Mouse (Mus musculus): Measurements from ENCODE around the gene Rpl27. TPM values are rescaled to one million over a fixed set of nuclear protein-coding genes. Genes with fewer than 3 reads are reported as not detected.
A peak's percentile ranks its signal among the peaks of the same experiment; 100 is the strongest.
"Not testable (repeated sequence)": the region's sequence is repeated elsewhere in the genome, so short reads cannot be mapped to it uniquely, and the experiment has no call there.

The Rpl27 gene
- polyA plus RNA-seq, 1 experiment from 2014 or later, result 195 TPM

DNA sequence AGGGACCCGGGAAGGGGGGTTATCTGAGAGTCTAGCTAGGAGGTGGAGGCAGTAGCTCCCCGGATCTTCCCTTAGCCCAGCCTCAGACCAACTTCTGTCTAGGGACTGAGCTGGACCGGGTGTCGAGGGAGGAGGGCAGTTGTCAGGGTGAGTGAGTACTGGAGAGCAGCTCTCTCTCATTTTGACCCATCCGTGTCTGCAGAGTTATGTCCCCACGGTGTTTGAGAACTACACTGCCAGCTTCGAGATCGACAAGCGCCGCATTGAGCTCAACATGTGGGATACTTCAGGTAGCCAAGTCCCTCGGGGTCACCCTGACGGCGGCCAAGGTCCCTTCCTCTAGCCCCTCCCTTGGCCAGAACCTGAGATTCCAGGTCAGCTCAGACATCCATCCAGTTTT, 26.6 kb downstream of the Rpl27 start:
- Histone ChIP-seq H3K27me3 (peaks cover 93% of the 10 kb centered on the region), H3K4me1 (replicated peaks) (peaks cover 53% of the 10 kb centered on the region), H3K27ac (replicated peaks) (no peak overlapping the region), H3K9ac (0 out of 2 replicates have a peak overlapping the region, but pooled peaks have one; percentile 54), H3K36me3 (replicated peaks) (no peaks in the 10 kb centered on the region), H3K4me2 (peak overlapping the region; percentile 94), H3K9me3 (replicated peaks) (no peaks in the 10 kb centered on the region), H3K4me3 (replicated peaks) (peak overlapping the region; percentile 65)
- ATAC-seq (ENCODE audit: insufficient read depth), result no peak
- WGBS (ENCODE audit: insufficient replicate concordance), result 10% methylated on average over 13 of the region's 13 CpGs

DNA sequence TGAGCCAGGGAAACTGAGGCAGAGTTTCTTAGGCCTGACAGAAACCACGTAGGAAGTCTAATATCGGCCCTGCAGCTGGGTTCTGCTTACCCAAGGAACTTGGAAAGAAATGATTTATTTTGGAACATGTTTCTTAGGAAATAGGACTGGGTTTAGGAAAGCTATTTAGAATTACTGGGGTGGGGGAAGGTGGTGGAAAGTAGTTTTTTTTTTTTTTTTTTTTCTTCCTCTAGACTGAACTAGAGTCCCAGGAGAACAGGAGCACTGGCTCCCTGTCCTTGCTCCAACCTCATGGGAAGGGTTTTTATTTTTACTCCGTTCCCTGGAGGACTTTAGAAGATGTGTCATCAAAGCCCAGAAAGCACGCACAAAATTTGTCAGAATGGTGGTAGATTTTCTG, 27.1 kb downstream of the Rpl27 start:
- ATAC-seq (ENCODE audit: insufficient read depth), result no peak
- H3K9ac ChIP-seq, result no peak overlapping the region
- 61% methylated on average over 4 of the region's 4 CpGs for whole genome bisulfite sequencing (ENCODE audit: insufficient replicate concordance)
- H3K27ac ChIP-seq (replicated peaks), result no peak overlapping the region
- peaks cover 49% of the 10 kb centered on the region for H3K4me1 ChIP-seq (replicated peaks)
- H3K9me3 ChIP-seq (replicated peaks), result no peaks in the 10 kb centered on the region
- H3K27me3 ChIP-seq, result peaks cover 91% of the 10 kb centered on the region
- H3K4me3 ChIP-seq (replicated peaks), result no peak overlapping the region
- no peaks in the 10 kb centered on the region for H3K36me3 ChIP-seq (replicated peaks)
- H3K4me2 ChIP-seq, result peak overlapping the region; percentile 94; the same call in 1 of the 2 replicates

DNA sequence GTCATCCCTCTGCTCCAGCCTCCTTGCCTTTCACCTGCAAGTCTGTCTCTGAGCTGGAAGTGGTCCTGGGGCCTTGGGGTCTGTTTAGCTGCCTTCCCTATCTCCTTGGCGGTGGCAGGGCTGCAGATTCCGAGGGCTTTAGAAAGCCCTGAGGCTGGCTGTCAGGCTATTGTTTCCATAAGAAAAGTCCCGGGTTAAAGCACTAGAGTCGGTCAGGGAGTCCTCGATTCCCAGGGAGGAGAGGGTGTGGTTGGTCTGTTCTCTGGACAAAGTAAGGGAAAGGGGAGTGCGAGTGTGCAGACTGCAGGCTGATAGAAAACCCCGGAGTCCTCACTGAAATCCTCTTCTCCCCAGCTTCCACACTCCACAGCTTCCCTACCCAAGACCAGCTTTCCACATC, 28.1 kb downstream of the Rpl27 start:
- ATAC-seq (ENCODE audit: insufficient read depth), result no peak
- H3K4me3 ChIP-seq (replicated peaks), result no peak overlapping the region
- no peaks in the 10 kb centered on the region for H3K9me3 ChIP-seq (replicated peaks)
- H3K4me1 ChIP-seq (replicated peaks), result peaks cover 38% of the 10 kb centered on the region
- no peak overlapping the region for H3K4me2 ChIP-seq
- H3K27me3 ChIP-seq, result peaks cover 85% of the 10 kb centered on the region
- no peak overlapping the region for H3K9ac ChIP-seq
- WGBS (ENCODE audit: insufficient replicate concordance), result 61% methylated on average over 7 of the region's 7 CpGs
- H3K36me3 ChIP-seq (replicated peaks), result no peaks in the 10 kb centered on the region
- H3K27ac ChIP-seq (replicated peaks), result no peak overlapping the region

DNA sequence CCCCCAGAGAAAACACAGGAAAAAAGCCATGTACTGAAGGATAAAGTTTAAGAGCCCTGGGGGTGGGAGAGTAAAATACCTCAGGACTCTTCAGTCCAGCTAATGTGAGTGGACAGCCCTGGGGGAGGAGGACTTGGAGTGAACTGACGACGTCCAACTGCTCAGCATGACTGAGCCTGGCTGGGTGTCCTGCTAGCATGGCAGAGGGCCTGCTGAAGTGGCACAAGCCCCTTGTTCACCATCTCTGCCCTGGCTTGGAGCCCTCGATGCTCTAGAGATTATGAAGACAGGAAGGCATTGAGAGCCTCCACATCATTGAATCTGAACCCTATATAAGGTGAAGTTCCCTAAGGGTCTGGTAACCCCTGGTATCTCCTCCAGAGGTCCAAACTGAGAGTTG, 29.8 kb downstream of the Rpl27 start:
- WGBS (ENCODE audit: insufficient replicate concordance), result 62% methylated on average over 3 of the region's 3 CpGs

DNA sequence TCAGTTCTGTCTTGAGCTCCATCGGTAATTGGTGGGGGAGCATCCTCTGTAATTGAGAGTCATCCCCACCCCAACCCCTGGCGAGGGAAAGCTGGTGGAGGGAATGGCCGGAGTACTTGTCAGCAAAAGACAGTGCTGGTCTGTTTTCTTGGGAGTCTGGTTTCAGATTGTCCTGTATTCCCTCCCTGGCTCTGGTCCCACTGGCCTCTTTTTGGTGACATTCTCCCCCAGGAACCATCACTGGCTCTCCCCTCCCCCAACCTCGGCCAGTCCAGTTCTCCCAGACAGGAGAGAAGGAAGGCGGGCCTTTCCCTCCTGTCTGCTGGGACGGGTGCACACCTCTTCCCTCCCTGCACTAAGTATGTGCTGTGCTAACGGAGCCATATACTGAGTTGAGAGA, 30.2 kb downstream of the Rpl27 start:
- no peak overlapping the region for H3K4me2 ChIP-seq
- ATAC-seq (ENCODE audit: insufficient read depth), result no peak
- no peaks in the 10 kb centered on the region for H3K36me3 ChIP-seq (replicated peaks)
- no peak overlapping the region for H3K27ac ChIP-seq (replicated peaks)
- 51% methylated on average over 7 of the region's 7 CpGs for WGBS (ENCODE audit: insufficient replicate concordance)
- H3K4me1 ChIP-seq (replicated peaks), result peaks cover 18% of the 10 kb centered on the region
- peaks cover 63% of the 10 kb centered on the region for H3K27me3 ChIP-seq
- no peak overlapping the region for H3K9ac ChIP-seq
- no peaks in the 10 kb centered on the region for H3K9me3 ChIP-seq (replicated peaks)
- H3K4me3 ChIP-seq (replicated peaks), result no peak overlapping the region

More for the DNA sequence above, 29.8 kb downstream of the Rpl27 start:
- no peaks in the 10 kb centered on the region for H3K36me3 ChIP-seq (replicated peaks)
- no peak overlapping the region for H3K9ac ChIP-seq
- no peak overlapping the region for H3K4me3 ChIP-seq (replicated peaks)
- no peak for ATAC-seq (ENCODE audit: insufficient read depth)
- H3K4me1 ChIP-seq (replicated peaks), result peaks cover 22% of the 10 kb centered on the region
- H3K27ac ChIP-seq (replicated peaks), result no peak overlapping the region
- H3K27me3 ChIP-seq, result peaks cover 67% of the 10 kb centered on the region
- no peak overlapping the region for H3K4me2 ChIP-seq
- no peaks in the 10 kb centered on the region for H3K9me3 ChIP-seq (replicated peaks)

DNA sequence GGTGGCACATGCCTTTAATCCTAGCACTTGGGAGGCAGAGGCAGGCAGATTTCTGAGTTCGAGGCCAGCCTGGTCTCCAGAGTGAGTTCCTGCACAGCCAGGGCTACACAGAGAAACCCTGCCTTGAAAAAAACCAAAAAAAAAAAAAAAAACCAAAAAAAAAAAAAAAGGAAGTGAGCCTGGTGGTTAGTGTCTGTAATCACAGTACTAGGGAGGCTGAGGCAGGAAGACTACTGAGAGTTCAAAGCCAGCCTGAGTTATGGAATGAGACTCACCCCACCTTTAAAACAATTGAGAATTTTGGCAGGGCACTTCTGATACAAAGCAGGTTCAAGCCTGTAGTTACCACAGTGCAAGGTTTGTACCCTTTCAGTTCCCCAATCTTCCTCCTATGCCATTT, 31.6 kb downstream of the Rpl27 start:
- H3K27me3 ChIP-seq, result peaks cover 50% of the 10 kb centered on the region
- not testable (repeated sequence) for ATAC-seq (ENCODE audit: insufficient read depth); H3K4me3 ChIP-seq (replicated peaks); H3K27ac ChIP-seq (replicated peaks); H3K36me3 ChIP-seq (replicated peaks); H3K4me2 ChIP-seq; H3K9ac ChIP-seq; H3K9me3 ChIP-seq (replicated peaks); H3K4me1 ChIP-seq (replicated peaks)
- WGBS (ENCODE audit: insufficient replicate concordance), result 42% methylated on average over 1 of the region's 1 CpGs

DNA sequence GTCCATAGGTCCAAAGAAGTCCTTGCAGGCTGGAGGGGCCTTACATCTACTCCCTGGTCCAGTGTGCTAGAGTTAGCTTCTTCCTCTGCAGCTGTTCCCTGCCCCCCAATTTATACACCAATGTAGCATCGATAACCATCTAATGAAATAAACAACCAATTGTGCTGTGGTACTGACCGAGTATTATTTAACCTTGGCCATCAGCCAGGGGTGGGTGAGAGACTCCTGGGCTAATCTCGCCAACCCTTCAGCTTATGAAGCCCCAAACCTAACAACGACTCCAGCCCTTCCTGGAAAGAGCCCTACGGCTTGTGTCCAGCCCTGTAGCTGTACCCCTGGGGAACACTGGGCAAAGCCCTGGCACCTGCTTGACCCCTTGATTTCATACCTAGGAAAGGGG, 32.2 kb downstream of the Rpl27 start:
- 66% methylated on average over 5 of the region's 5 CpGs for WGBS (ENCODE audit: insufficient replicate concordance)
- peaks cover 48% of the 10 kb centered on the region for H3K27me3 ChIP-seq
- ATAC-seq (ENCODE audit: insufficient read depth), result no peak

DNA sequence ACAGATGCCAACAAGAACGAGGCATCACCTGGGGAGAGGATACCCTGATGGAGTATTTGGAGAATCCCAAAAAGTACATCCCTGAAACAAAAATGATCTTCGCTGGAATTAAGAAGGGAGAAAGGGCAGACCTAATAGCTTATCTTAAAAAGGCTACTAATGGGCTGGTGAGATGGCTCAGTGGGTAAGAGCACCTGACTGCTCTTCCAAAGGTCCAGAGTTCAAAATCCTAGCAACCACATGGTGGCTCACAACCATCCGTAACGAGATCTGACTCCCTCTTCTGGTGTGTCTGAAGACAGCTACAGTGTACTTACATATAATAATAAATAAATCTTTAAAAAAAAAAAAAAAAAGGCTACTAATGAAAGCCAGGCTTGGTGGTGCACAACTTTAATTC, 34.3 kb downstream of the Rpl27 start:
- H3K4me3 ChIP-seq (replicated peaks); H3K9me3 ChIP-seq (replicated peaks); H3K36me3 ChIP-seq (replicated peaks); H3K9ac ChIP-seq; H3K4me2 ChIP-seq; H3K27ac ChIP-seq (replicated peaks); ATAC-seq (ENCODE audit: insufficient read depth): not testable (repeated sequence)
- peaks cover 15% of the 10 kb centered on the region for H3K4me1 ChIP-seq (replicated peaks)
- WGBS (ENCODE audit: insufficient replicate concordance), result 60% methylated on average over 4 of the region's 4 CpGs
- peaks cover 34% of the 10 kb centered on the region for H3K27me3 ChIP-seq

More for the DNA sequence above, 32.2 kb downstream of the Rpl27 start:
- Histone ChIP-seq H3K36me3 (replicated peaks) (no peaks in the 10 kb centered on the region), H3K4me2 (no peak overlapping the region), H3K4me1 (replicated peaks) (peaks cover 5% of the 10 kb centered on the region), H3K9ac (no peak overlapping the region), H3K4me3 (replicated peaks) (no peak overlapping the region), H3K9me3 (replicated peaks) (no peaks in the 10 kb centered on the region), H3K27ac (replicated peaks) (no peak overlapping the region)

DNA sequence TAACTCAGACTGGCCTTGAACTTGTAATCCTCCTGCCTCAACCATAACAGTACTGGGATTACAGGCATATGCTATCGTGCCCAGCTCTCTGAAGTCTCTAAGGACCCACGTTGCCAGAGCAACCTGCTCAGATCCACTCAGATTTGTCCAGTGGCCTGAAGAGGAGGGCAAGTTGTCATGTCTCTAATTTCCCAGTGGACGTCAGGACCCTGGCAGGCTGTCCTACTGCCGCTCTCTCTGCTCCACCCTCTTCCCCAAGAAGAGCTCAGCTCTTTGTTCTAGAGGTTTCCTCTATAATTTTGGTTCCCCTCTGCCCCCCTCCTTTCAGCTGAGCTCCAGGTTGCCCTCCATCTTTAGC, 35.1 kb downstream of the Rpl27 start:
- WGBS (ENCODE audit: insufficient replicate concordance), result 53% methylated on average over 4 of the region's 4 CpGs
- Histone ChIP-seq H3K4me2 (no peak overlapping the region), H3K9ac (no peak overlapping the region), H3K27me3 (peaks cover 27% of the 10 kb centered on the region), H3K4me3 (replicated peaks) (no peak overlapping the region), H3K9me3 (replicated peaks) (no peaks in the 10 kb centered on the region), H3K4me1 (replicated peaks) (peaks cover 15% of the 10 kb centered on the region), H3K36me3 (replicated peaks) (no peaks in the 10 kb centered on the region), H3K27ac (replicated peaks) (no peak overlapping the region)
- ATAC-seq (ENCODE audit: insufficient read depth), result no peak

DNA sequence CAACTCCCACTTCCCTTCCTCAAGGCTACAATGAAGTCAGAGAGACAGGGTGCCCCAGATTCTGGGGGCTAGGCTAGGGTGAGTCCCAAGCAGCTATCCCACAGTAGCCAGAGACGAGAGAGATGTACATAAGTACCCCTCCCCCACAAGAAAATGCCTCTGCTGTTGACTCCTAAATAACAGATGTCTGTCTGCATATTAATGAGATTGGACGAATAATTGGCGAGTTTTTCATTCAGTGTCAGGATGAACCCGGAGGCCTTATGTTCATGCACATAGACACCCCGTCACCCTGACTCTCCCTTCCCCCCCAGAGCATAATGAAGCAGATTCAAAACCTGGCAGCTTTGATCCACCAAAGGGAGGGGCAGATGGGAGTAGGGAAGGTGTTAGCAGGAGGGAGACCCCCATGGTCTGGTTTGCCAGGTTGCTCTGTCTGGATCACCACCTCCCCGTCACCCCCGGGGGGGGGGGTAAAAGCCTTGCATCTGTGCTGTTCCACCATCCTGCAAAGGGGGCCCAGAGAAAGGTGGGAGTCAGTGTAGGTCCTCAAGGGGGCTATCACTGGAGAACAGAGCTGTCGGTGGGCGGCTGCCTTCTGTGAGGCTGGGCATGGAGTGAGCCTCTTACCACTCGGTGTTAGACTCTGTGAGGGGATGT, 35.6 kb downstream of the Rpl27 start:
- no peak for ATAC-seq (ENCODE audit: insufficient read depth)
- Histone ChIP-seq H3K9ac (no peak overlapping the region), H3K4me1 (replicated peaks) (peaks cover 15% of the 10 kb centered on the region), H3K27ac (replicated peaks) (no peak overlapping the region), H3K9me3 (replicated peaks) (no peaks in the 10 kb centered on the region), H3K36me3 (replicated peaks) (no peaks in the 10 kb centered on the region), H3K27me3 (peaks cover 22% of the 10 kb centered on the region), H3K4me2 (no peak overlapping the region), H3K4me3 (replicated peaks) (no peak overlapping the region)
- 62% methylated on average over 10 of the region's 10 CpGs for WGBS (ENCODE audit: insufficient replicate concordance)

DNA sequence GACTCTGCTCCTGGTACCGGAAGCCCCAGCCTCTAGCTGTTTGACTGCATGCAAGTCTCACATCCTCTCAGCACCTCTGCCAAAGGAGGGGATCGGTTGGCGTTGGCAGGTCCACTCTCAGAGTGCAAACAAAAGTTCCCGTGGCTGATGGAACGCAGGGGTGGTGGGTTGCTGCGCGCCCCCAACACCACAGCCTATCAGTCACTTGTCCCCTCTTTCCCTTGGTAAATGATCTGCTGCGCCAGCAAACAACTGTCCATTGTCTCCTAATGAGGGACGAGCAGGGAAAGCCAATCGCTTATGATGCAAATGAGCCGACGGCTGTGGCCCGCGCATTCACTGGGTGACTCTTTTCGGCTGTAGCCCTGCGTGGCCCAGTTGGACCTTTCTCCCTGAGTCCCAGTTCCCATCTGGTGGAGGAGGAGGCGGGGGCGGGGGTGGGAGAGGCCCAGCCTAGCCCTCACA, 37.1 kb downstream of the Rpl27 start:
- H3K27me3 ChIP-seq, result peaks cover 12% of the 10 kb centered on the region
- H3K4me1 ChIP-seq (replicated peaks), result peaks cover 25% of the 10 kb centered on the region
- H3K36me3 ChIP-seq (replicated peaks), result no peaks in the 10 kb centered on the region
- H3K27ac ChIP-seq (replicated peaks), result no peak overlapping the region
- ATAC-seq (ENCODE audit: insufficient read depth), result no peak
- no peak overlapping the region for H3K4me3 ChIP-seq (replicated peaks)
- H3K4me2 ChIP-seq, result peak overlapping the region; percentile 38
- H3K9me3 ChIP-seq (replicated peaks), result no peaks in the 10 kb centered on the region
- H3K9ac ChIP-seq, result no peak overlapping the region
- WGBS (ENCODE audit: insufficient replicate concordance), result 35% methylated on average over 18 of the region's 18 CpGs

DNA sequence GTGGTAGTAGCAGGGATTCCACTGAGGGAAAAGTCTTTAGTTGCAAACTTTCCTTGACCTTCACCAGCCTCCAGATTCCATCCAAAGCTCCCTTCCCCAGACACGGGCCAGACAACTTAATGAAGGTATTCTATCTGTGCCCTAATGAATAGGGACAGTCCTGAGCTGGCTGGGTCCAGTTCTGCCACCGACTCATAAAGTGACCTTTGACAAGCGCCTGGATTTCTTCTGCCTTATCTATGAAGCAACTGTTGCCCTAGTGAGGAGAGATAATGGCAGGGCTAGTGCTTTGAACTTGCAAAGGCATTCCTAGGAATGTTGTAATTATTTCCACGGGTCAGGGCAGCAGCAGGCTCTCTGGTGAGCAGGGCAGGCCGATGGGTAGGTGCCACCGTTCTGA, 38.8 kb downstream of the Rpl27 start:
- ATAC-seq (ENCODE audit: insufficient read depth), result no peak
- H3K36me3 ChIP-seq (replicated peaks), result no peaks in the 10 kb centered on the region
- no peak overlapping the region for H3K27ac ChIP-seq (replicated peaks)
- WGBS (ENCODE audit: insufficient replicate concordance), result 31% methylated on average over 6 of the region's 6 CpGs
- no peak overlapping the region for H3K4me2 ChIP-seq
- H3K27me3 ChIP-seq, result peaks cover 8% of the 10 kb centered on the region
- no peaks in the 10 kb centered on the region for H3K9me3 ChIP-seq (replicated peaks)
- no peak overlapping the region for H3K4me3 ChIP-seq (replicated peaks)
- H3K4me1 ChIP-seq (replicated peaks), result peaks cover 42% of the 10 kb centered on the region
- no peak overlapping the region for H3K9ac ChIP-seq
